Mouse (Mus musculus): Measurements from ENCODE around the gene Slc12a1.

DNA sequence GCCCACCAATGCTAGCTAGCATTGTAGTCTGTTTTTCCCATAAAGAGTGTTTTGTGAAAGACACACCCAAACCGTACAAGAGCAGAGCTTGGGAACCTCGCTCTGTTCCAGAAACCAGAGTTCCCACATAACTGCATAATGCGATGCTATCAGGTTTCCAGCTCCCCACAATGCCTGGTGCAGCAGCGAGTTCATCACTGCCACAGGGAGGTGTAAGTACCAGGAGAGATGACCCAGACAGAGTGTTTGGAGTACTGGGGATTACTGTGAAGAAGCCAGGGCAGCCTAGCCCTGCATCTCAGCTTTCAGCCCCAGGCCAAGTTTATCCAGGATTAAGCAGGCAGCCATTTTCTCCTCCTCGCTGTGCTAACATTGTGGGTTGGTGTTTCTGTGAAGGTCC is 123.3 kb downstream of the Slc12a1 start:
- no peak for TF ChIP-seq CTCF (IDR thresholded peaks at IDR 0.05; ENCODE audit: extremely low read depth, insufficient read length, insufficient replicate concordance, low read depth, low read length)
- no peak for TF ChIP-seq POLR2A (IDR thresholded peaks at IDR 0.05; ENCODE audit: low read depth, low read length)

Measured in small intestine, adult 2 months (tissue).